Mouse (Mus musculus) liver, embryonic 14.5 days (tissue): Measurements from ENCODE around the gene Vsig10.

Experiments
- CTCF ChIP-seq: IDR thresholded peaks from 2 replicates; pipeline ENCODE4 v1.5.1; 2016; ENCODE audit warnings: antibody characterized with exemption, low read depth, control low read depth
- EP300 ChIP-seq: IDR thresholded peaks from 2 replicates; pipeline ENCODE4 v1.6.1; 2016; ENCODE audit warnings: antibody characterized with exemption, low read depth

GRCm38 (mm10) chr5:117398007-117398550 lies 79.2 kb downstream of the Vsig10 start:
- TF ChIP-seq CTCF, result no peak
- TF ChIP-seq EP300, result no peak
